Mouse (Mus musculus) kidney, postnatal 14 days (tissue): Measurements from ENCODE around the gene Ufl1.
"Not testable (repeated sequence)": the region's sequence is repeated elsewhere in the genome, so short reads cannot be mapped to it uniquely, and the experiment has no call there.

Experiments
- DNase-seq: peaks from one replicate; pipeline ENCODE4 v3.0.0; 2022; ENCODE audit warnings: mixed read lengths

The Ufl1 gene

GRCm38 (mm10) chr4:25281671-25282038 lies at the start of gene Ufl1:
TSS of gene Ufl1 (minus strand) at chr4:25281821.
- peak; percentile 98 for DNase-seq

DNA sequence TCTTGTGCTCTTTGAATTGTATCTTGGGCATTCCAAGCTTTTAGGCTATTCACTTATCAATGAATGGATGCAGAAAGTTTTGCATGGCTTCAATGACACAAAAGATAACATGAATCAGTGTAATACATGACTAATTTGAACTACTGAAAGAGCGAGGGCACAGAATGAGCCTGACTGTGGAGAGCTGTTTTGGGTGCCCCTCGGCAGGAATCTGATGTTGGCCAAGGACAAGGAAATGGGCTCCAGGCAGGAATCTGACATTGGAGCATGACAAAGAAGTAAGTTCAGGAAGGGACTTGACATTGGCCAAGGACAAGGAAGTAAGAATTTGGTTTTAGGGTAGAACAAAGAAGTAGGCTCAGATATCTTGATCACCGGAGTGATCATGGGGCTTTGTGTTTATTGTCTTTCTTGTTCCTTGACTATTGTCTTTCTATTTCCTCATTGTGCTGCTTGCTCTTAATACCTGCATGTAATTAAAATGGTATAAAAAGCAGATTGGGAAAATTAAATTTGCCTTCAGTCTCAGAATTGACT lies 44.1 kb upstream of the Ufl1 start:
- no peak for DNase-seq

DNA sequence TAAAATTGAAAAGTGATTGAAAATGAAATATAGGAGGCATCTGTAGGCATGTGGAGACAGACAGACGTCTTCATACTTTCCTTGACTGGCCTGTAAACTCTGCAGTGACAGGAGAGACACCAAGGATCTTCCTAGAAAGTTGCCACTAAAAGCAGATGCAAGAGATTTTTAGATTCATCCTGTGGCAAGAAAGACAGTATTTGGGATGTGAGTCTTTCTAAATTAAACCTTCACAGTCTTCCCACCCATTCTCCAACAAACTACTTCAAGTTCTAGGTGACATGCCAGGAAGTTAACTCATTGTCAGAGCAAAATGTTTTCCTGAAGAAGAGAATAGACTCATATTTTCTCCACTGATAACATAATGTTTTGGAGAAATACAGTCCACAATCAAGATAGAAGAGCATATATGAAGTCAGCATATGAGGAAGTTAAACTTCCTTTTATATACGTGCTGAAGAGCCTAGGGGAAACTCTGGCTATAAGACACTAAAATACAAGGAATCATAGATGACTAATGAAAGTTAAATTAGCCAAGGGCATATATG lies 41.1 kb upstream of the Ufl1 start:
- DNase-seq, result no peak

- no peak for DNase-seq
These were observed 32.1 kb upstream of the Ufl1 start for GRCm38 (mm10) chr4:25313767-25314166.

- not testable (repeated sequence) for DNase-seq
These were observed 3.4 kb upstream of the Ufl1 start for GRCm38 (mm10) chr4:25285002-25285401.

DNA sequence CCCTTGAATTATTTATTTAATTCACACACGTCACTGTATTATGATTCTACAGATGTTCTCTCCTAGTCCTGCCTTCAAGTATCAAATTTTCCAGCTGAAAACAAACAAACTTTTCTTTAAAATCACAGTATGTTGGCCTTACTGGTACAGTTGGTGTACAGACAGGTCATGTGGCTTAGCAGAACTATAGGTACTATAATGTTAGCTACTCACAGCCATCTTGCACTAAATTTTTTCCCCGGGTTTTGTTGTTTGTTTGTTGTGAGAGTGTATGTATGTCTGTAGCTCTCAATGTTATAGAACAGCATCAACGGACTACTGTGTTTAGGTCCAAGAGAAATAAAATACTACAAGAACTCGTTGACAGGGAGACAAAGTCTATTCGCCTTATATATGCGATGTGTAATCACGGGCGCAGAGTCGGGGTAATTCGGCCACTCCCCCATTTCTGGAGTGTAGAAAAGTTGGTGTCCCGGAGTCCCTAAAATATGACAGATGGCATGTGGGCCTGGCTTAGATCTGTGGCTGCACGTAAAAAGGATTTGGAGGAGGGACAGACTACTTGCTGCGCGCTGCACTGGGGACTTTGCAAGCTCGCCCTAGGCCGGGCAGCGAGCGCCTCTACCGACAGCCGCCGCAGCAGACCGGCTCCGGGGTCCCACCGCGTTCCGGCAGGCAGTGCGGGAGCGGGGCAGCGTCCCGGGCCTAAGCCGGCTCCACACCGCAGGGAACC lies 517 bp downstream of the Ufl1 start:
- no peak for DNase-seq

DNA sequence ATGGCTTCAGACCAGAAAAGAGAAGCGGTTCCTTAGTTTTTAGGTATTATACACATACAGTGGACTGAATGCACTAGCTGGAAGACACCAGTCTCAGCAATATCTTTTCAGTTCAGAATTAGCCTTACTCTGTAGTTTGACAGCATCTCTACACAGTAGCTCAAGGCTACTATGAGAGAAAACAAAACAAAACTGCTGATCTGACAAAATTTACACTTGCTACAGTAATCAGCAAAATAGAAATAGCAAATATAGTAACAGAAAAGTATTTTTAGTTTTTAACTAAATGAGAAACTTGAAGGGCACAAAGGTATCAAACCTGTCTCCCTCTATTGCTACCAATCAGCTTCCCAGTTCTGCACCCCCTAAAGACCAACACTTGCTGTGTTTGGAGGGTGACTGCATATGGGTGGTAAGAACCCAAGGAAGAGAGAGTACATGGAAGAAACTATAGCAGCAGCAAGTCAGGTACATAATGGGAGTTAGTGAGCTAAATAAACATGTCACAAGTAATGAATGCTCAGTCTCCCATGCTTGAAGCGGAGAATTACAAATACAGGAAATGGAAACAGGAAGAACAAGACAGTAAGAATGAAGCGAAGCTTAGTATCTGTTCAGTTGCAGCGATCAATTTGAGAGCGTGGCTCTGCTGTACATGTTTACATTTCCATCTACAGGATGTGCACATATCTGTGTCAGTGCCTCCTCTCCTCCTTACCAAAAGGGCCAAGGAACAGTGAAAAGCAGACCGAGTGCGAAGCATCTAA lies 8.6 kb downstream of the Ufl1 start:
- DNase-seq, result no peak

DNA sequence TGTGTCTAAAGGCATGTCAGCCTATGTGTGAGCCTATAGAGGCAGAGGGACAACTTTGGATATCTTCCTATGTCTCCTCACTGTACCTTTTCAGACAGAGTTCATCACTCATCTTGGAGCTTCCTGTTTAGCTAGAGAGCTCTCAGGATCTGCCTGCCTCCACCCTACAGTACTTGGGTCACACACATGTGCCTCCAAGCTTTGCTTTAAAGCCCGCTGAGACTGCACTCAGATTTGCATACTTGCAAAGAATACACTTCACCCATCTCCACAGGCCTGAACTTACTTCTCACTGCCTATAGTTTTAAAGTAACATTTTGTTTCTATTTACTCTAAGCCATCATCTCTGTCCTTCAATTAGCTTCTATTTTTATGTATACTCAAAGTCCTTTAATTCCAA lies 9.7 kb downstream of the Ufl1 start:
- DNase-seq, result no peak

GRCm38 (mm10) chr4:25267144-25267543 lies 14.5 kb downstream of the Ufl1 start:
- DNase-seq, result no peak

DNA sequence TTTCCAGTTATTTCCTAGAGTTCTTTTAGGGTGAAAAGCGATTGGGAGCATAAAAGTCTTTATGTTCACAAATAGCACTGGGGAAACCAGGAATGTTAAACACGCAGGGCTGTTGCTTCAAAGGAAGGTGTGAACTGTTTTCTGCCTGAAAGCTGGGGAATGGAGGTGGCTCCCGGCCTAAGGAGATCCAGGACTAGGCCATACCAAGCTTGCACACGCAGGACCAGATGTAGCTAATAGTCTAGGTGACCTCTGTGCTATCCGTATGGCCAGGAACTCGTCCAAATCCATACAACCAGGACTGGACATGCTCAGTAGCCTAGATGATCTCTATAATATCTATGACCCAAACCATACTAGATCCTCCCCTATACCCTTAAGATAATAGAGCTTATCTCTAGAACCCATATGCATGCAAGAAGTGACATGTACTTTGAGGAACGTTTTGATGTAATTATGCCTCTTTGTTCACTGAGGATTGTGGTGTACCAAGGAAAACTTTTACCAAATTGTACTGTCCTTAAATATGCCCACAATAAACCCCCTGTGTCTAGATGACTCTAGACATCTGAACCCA lies 23.7 kb downstream of the Ufl1 start:
- DNase-seq, result no peak

DNA sequence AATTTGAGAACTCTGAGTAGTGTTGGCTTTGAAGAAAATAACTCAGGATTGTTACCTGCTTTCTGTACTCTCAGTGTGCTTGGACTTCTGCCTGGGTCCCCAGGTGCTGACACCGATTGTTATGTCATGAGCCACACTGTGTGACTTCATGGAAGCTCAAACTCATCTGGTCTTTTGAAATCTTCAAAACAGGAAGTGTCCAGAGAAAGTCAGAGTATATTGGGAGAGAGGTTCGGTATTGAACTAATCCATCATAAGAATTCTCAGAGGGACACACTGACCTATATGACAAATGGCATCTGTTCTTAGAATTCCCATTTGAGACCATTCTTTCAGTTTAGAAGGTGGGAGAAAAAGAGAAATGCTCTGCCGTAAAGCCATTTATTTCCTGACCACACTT lies 38.8 kb downstream of the Ufl1 start, which contains the start of gene Fhl5:
Gene Fhl5 (minus strand): TSS at position 101 of the 400 bp plus-strand sequence.
- no peak for DNase-seq

DNA sequence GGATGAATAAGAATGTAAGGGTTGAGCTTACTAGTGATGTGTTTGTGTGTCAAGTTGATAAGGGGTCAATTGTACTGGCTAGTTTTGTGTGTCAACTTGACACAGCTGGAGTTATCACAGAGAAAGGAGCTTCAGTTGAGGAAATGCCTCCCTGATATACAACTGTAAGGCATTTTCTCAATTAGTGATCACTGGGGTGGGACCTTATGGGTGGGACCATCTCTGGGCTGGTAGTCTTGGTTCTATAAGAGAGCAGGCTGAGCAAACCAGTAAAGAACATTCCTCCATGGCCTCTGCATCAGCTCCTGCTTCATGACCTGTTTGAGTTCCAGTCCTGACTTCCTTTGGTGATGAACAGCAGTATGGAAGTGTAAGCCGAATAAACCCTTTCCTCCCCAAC lies 46.0 kb downstream of the Ufl1 start:
- not testable (repeated sequence) for DNase-seq

- not testable (repeated sequence) for DNase-seq
These were observed 47.9 kb downstream of the Ufl1 start for GRCm38 (mm10) chr4:25233767-25234166.

DNA sequence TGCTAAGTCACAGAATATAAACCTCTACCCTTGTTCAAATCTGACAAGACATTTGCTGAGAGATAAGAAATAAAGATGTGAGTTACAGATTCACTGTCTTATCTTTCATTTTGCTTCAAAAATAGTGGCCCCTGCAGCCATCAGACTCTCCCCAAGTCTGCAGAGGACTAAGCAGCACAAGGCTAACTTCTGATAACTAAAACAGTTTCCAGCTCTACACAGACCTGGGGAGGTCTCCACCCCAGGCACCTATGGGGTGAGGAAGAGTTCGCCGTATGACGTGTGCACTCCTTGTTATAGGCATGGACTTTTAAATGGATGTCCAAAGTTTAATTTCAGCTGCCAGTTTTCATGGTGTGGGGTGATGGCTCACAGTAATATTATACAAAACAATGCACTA lies 49.1 kb downstream of the Ufl1 start:
- DNase-seq, result no peak

DNA sequence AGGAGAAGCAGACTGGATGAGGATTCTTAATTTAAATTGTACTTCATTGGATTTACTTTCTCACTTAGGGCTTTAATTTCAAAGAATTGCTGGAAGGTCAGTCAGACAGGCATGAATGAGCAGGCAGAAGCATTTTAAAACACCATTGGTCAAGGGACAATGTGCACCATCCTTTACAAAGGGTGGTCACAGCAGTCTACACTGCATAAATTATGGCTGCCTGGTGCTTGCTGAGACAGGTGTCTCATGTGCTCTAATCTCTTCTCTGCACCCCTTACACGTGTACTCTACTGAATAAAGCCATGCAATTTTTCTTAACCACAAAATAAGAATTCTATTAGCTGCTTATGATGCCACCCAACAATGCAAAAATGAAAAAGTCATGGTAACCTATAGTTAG lies 54.1 kb downstream of the Ufl1 start:
- no peak for DNase-seq

- no peak for DNase-seq
These were observed 59.7 kb downstream of the Ufl1 start for GRCm38 (mm10) chr4:25221927-25222326.

DNA sequence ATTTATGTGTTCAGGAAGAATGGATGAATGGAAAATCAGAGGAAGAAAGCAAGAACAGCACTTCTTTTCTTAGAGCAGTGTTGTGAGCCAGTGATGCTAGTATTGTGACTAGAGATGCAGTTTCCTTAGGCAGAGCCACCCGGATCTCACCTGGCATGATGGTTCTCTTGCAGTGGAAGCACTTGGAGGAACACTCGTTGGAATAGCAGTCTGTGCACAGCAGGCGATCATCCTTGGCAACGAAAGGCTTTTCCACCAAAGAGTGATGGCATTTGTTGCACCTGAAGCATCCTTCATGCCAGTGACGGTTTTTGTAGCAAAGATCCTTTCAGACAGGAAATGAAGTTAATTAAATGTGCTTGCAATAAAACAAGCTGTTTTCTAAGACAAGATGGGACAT lies 68.2 kb downstream of the Ufl1 start:
- no peak for DNase-seq

DNA sequence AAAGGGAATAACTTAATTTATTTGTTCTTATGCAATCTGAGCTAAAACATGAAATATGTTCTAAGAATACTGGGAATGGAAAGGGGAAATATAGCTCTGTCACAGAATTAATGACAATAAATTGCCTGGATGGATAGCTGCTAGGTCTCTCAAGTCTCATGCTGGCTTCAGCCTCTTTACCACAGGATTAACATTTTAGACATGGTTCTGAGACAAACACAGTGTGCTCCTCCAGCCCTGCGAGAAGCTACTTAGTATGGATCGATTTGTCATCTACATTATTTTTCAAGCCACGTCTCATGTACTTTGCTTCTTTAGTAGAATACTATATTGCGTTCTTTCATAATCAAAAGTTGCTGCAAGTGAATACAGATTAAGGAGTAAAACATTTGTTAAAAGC lies 75.5 kb downstream of the Ufl1 start:
- DNase-seq, result no peak
